Mouse (Mus musculus): ENCODE results near the gene Cfap65. TPM values are rescaled to one million over a fixed set of nuclear protein-coding genes. Genes with fewer than 3 reads are reported as not detected.

Cfap65 gene
- total RNA-seq (2012; rRNA removed) = not detected in 2 replicates
- polyA plus RNA-seq (2012; ENCODE audit: insufficient read depth in 1 of 2, insufficient read length in 2 of 2, low read depth in 1 of 2, low replicate concordance in 2 of 2, missing spikeins in 1 of 2) = not detected

DNA sequence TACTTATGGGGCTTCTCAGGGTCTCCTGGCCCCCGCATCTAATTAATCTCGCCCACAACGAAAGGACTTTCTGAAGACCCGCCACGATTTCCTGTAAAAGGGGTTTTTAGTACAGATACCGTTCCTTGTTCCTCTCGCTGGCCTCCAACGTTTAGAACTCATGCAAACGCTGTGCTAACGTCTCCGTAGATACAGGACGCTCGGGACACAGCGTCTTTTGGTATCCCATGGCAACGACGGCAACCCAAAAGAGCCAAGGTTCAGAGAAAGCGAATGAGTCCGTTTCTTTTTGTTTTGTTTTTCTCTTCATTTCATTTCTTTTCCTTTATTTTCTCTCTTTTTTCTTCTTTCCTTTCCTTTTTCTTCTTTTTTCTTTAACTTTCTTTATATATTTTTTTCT, at the start of gene Cfap65:
TSS of gene Cfap65 (minus strand) at position 198 of the 400 bp plus-strand sequence.
- H3K9me3 ChIP-seq (replicated peaks; ENCODE audit: insufficient read depth, low read length) = no peaks in the 10 kb centered on the region
- no peak within 1 kb of the TSS for H3K9ac ChIP-seq (ENCODE audit: control insufficient read depth, low read depth, low read length, poor library complexity, severe bottlenecking)
- H3K4me1 ChIP-seq (ENCODE audit: control insufficient read depth in 1 of 2, insufficient read depth in 2 of 2, low read length in 2 of 2) = no peaks in the 10 kb centered on the region
- TF ChIP-seq GABPA (IDR thresholded peaks at IDR 0.05; ENCODE audit: low read depth, low read length) (no peak), POLR2AphosphoS2 (IDR thresholded peaks at IDR 0.05; ENCODE audit: low read length) (no peak), TAL1 (IDR thresholded peaks at IDR 0.05; ENCODE audit: low read length) (no peak), POLR2AphosphoS5 (IDR thresholded peaks at IDR 0.05; ENCODE audit: borderline replicate concordance, low read depth, low read length) (no peak), MYC (IDR thresholded peaks at IDR 0.05; ENCODE audit: low read depth, low read length) (no peak), RCOR1 (IDR thresholded peaks at IDR 0.05; ENCODE audit: low read depth, low read length) (no peak), CHD1 (IDR thresholded peaks at IDR 0.05; ENCODE audit: low read depth, low read length) (no peak), JUND (IDR thresholded peaks at IDR 0.05; ENCODE audit: low read depth, low read length) (no peak)
- H3K4me3 ChIP-seq (ENCODE audit: control insufficient read depth in 1 of 2, insufficient read depth in 1 of 2, low read depth in 2 of 2, low read length in 2 of 2) = no peak within 1 kb of the TSS
- peaks cover 0 to 7% of the 10 kb centered on the region in 2 experiments; a peak in 3 of 4 replicates for H3K27me3 ChIP-seq (ENCODE audit: control insufficient read depth in 1 of 2, insufficient read depth in 2 of 2, low read length in 2 of 2)
- no peak for DNase-seq (ENCODE audit: low read depth, low spot score)
- H3K36me3 ChIP-seq (ENCODE audit: control insufficient read depth in 1 of 2, insufficient read depth in 2 of 2, low read length in 2 of 2) = no peaks in the 10 kb centered on the region
- H3K79me2 ChIP-seq (ENCODE audit: control insufficient read depth, insufficient read depth, low read length, poor library complexity) = no peaks in the 10 kb centered on the region
- H3K27ac ChIP-seq (ENCODE audit: control insufficient read depth, low read depth, low read length) = no peak within 1 kb of the TSS

DNA sequence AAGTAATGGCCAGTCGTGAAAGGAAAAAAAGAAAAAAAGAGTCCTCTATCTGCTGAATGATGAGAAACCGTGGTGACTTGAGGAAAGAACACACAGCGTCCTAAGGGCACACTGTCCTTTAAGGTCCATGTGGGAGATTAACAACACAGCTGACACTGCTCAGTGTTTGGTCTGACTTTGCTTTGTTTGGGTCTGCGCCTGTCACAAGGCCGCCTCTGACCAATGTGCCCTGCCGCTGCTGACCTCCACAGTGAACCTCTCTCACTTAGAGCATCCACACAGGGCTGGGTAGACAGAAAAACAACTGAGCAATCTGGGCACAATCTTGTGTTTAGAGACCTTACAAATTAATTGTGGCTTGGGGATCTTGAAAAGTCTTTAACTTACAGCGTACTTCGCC, 41.6 kb upstream of the Cfap65 start:
- H3K9ac ChIP-seq (ENCODE audit: control insufficient read depth, low read depth, low read length, poor library complexity, severe bottlenecking) = no peak overlapping the region
- no peaks in the 10 kb centered on the region for H3K9me3 ChIP-seq (replicated peaks; ENCODE audit: insufficient read depth, low read length)
- no peak for TF ChIP-seq GABPA (IDR thresholded peaks at IDR 0.05; ENCODE audit: low read depth, low read length)
- TF ChIP-seq POLR2AphosphoS5 (IDR thresholded peaks at IDR 0.05; ENCODE audit: borderline replicate concordance, low read depth, low read length) = no peak
- TF ChIP-seq ZMIZ1 (IDR thresholded peaks at IDR 0.05; ENCODE audit: low read depth, low read length) = no peak
- TF ChIP-seq TBP (IDR thresholded peaks at IDR 0.05; ENCODE audit: low read depth, low read length) = no peak
- TF ChIP-seq KAT2A (conservative IDR thresholded peaks at IDR 0.05; ENCODE audit: low read depth, low read length) = no peak
- no peak for TF ChIP-seq POLR2AphosphoS2 (IDR thresholded peaks at IDR 0.05; ENCODE audit: low read length)
- no peak for TF ChIP-seq MXI1 (IDR thresholded peaks at IDR 0.05; ENCODE audit: low read depth, low read length)
- TF ChIP-seq CHD1 (IDR thresholded peaks at IDR 0.05; ENCODE audit: low read depth, low read length) = no peak
- no peak for TF ChIP-seq CTCF (IDR thresholded peaks at IDR 0.05 in 2 of 3, conservative IDR thresholded peaks at IDR 0.05 in 1 of 3; ENCODE audit: control insufficient read depth in 1 of 3, insufficient read depth in 1 of 3, low read depth in 2 of 3, low read length in 3 of 3, poor library complexity in 1 of 3, severe bottlenecking in 1 of 3)
- TF ChIP-seq JUND (IDR thresholded peaks at IDR 0.05; ENCODE audit: low read depth, low read length) = no peak
- no peak for TF ChIP-seq TAL1 (IDR thresholded peaks at IDR 0.05; ENCODE audit: low read length)
- H3K27me3 ChIP-seq (ENCODE audit: control insufficient read depth in 1 of 2, insufficient read depth in 2 of 2, low read length in 2 of 2) = no peaks in the 10 kb centered on the region
- H3K27ac ChIP-seq (ENCODE audit: control insufficient read depth, low read depth, low read length) = no peak overlapping the region
- no peaks in the 10 kb centered on the region for H3K4me1 ChIP-seq (ENCODE audit: control insufficient read depth in 1 of 2, insufficient read depth in 2 of 2, low read length in 2 of 2)
- H3K4me3 ChIP-seq (ENCODE audit: control insufficient read depth in 1 of 2, insufficient read depth in 1 of 2, low read depth in 2 of 2, low read length in 2 of 2) = no peak overlapping the region
- no peaks in the 10 kb centered on the region for H3K36me3 ChIP-seq (ENCODE audit: control insufficient read depth in 1 of 2, insufficient read depth in 2 of 2, low read length in 2 of 2)
- no peak for DNase-seq (ENCODE audit: low read depth, low spot score)
- no peaks in the 10 kb centered on the region for H3K79me2 ChIP-seq (ENCODE audit: control insufficient read depth, insufficient read depth, low read length, poor library complexity)

- no peaks in the 10 kb centered on the region for H3K27me3 ChIP-seq (ENCODE audit: control insufficient read depth in 1 of 2, insufficient read depth in 2 of 2, low read length in 2 of 2)
- no peaks in the 10 kb centered on the region for H3K79me2 ChIP-seq (ENCODE audit: control insufficient read depth, insufficient read depth, low read length, poor library complexity)
- H3K9ac ChIP-seq (ENCODE audit: control insufficient read depth, low read depth, low read length, poor library complexity, severe bottlenecking) = no peak overlapping the region
- DNase-seq (ENCODE audit: low read depth, low spot score) = no peak
- no peak overlapping the region for H3K27ac ChIP-seq (ENCODE audit: control insufficient read depth, low read depth, low read length)
- TF ChIP-seq USF2 (IDR thresholded peaks at IDR 0.05; ENCODE audit: borderline replicate concordance in 1 of 2, insufficient read depth in 1 of 2, low read depth in 1 of 2, low read length in 2 of 2) (no peak), GABPA (IDR thresholded peaks at IDR 0.05; ENCODE audit: low read depth, low read length) (no peak), ZC3H11A (IDR thresholded peaks at IDR 0.05; ENCODE audit: low read depth, low read length) (no peak), UBTF (IDR thresholded peaks at IDR 0.05; ENCODE audit: borderline replicate concordance, insufficient read depth, low read depth, low read length) (no peak), TBP (IDR thresholded peaks at IDR 0.05; ENCODE audit: low read depth, low read length) (no peak)
- no peaks in the 10 kb centered on the region for H3K9me3 ChIP-seq (replicated peaks; ENCODE audit: insufficient read depth, low read length)
- no peak overlapping the region for H3K4me3 ChIP-seq (ENCODE audit: control insufficient read depth in 1 of 2, insufficient read depth in 1 of 2, low read depth in 2 of 2, low read length in 2 of 2)
- H3K4me1 ChIP-seq (ENCODE audit: control insufficient read depth in 1 of 2, insufficient read depth in 2 of 2, low read length in 2 of 2) = no peaks in the 10 kb centered on the region
- H3K36me3 ChIP-seq (ENCODE audit: control insufficient read depth in 1 of 2, insufficient read depth in 2 of 2, low read length in 2 of 2) = no peaks in the 10 kb centered on the region; a peak in 1 of 4 replicates
Observed at GRCm38 (mm10) chr1:74975936-74976335, 40.5 kb upstream of the Cfap65 start.

Data from MEL (cell line).